Mouse (Mus musculus) bone marrow macrophage, adult 2 months (primary cell): ENCODE results near the gene Prlhr. TPM values are rescaled to one million over a fixed set of nuclear protein-coding genes. Genes with fewer than 3 reads are reported as not detected.
A peak's percentile ranks its signal among the peaks of the same experiment; 100 is the strongest.

Experiments
- H3K27ac ChIP-seq: 2 replicates; pipeline ENCODE4 v1.5.1; 2012; ENCODE audit warnings: low read depth, low read length; ENCODE audit not compliant: insufficient read depth
- H3K4me1 ChIP-seq: 2 replicates; pipeline ENCODE4 v1.6.1; 2012; ENCODE audit warnings: low read length; ENCODE audit not compliant: control insufficient read depth, insufficient read depth
- H3K4me3 ChIP-seq: 2 replicates; pipeline ENCODE4 v1.5.1; 2012; ENCODE audit warnings: mild to moderate bottlenecking, low read length, moderate library complexity; ENCODE audit not compliant: insufficient read depth
- CTCF ChIP-seq: IDR thresholded peaks from 2 replicates; pipeline ENCODE4 v1.5.1; 2012; ENCODE audit warnings: low read depth, mild to moderate bottlenecking, low read length, moderate library complexity
- POLR2A ChIP-seq: IDR thresholded peaks from 2 replicates; pipeline ENCODE4 v1.6.1; 2012; ENCODE audit warnings: mild to moderate bottlenecking, low read depth, low read length, borderline replicate concordance
- polyA plus RNA-seq: library from polyadenylated mRNA; stranded (reverse); fragments of >200 nt; gene quantifications from 2 replicates; pipeline ENCODE4 v1.2.4, GENCODE M21; 2012; ENCODE audit not compliant: missing spikeins, insufficient read depth, insufficient read length

Prlhr gene
- polyA plus RNA-seq, 1 experiment, result not detected

DNA sequence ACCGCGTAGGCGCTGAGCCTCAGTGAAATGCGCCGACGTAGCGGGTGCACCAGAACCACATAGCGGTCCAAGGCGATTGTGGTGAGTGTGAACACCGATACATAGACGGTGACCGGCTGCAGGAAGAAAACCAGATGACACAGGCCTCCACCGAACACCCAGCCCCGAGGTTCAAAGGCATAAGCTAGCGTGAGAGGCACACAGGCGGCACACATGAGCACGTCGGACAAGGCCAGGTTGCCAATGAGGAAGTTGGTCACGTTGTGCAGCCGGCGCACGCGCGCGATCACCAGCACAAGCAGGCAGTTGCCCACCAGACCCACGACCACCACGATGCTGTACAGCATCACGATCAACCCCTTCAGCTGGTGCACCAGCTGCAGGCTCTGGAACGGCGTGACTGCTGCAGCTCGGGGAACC is 506 bp downstream of the Prlhr start:
- Histone ChIP-seq H3K27ac (no peak overlapping the region), H3K4me1 (peaks cover 14% of the 10 kb centered on the region), H3K4me3 (peak overlapping the region; percentile 43)
- TF ChIP-seq CTCF (no peak), POLR2A (no peak)

DNA sequence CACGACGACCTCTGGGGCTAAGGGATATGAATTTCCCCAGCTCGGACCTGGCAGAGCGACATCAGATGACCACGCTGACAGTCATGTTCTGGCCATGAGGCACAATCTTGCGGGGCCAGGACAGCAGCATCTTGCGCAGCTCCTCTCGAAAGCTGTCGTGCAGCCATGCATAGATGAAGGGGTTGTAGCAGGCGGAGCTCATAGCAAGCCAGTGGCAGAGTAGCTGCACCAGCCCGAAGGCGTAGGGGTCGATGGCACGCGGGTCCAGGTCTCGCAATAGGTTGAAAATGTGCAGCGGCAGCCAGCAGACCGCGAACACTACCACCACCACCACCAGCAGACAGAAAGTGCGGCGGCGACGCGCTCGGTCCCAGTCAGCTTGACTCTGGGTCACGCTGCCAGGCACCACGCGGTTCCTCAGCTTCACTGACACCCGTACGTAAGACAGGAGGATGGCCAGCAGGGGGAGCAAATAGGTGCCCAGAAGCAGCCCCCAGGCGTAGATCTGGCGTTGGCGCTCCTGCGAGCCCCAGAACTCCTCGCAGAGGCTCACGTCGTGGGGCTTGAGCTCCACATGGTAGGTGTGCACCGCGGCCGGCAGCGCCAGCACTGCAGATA is 1.0 kb downstream of the Prlhr start:
- peak overlapping the region; percentile 43 for H3K4me3 ChIP-seq
- peaks cover 14% of the 10 kb centered on the region for H3K4me1 ChIP-seq
- TF ChIP-seq CTCF (0 out of 2 replicates have a peak, but pooled peaks have one; percentile 30), POLR2A (no peak)
- no peak overlapping the region for H3K27ac ChIP-seq

DNA sequence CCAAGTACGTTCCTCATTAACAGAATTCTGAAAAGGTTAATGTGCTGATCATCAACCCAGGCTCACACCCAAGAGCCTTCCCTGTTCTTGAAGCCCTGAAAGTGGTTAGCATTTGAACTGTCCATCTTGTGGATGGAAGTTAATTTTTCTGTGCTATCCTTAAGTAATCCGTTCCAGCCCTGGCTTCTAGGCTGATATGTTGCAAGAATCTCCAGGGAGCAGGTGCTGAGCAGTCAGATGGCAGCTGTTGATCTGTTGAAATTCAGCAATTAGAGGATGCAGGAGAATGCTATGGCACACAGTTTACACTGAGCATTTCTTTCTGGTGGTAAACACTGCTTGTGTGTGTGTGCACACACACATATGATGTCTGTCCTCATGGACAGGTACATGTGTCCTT is 2.4 kb downstream of the Prlhr start:
- TF ChIP-seq POLR2A (no peak), CTCF (no peak)
- H3K4me3 ChIP-seq, result no peak overlapping the region

DNA sequence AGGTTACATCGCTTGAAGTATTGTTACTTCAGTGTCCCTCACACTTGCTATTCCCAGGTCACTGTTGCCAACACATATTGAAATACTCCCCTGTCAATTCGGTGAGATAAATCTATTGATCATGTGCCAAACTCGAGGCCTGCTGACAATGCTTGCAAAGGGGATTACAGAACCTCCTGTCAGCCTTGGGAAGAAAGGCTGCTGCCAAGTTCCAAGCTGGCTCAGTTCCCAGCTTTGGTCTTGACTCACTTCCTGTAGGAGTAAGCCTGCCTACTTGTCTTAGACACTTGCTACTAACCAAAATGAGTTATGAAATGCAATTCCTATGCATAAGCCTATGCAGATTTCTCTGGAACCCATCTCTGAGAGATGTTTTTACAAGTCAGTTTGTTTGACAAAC is 4.2 kb downstream of the Prlhr start:
- Histone ChIP-seq H3K27ac (no peak overlapping the region), H3K4me3 (no peak overlapping the region)
- TF ChIP-seq POLR2A (no peak), CTCF (no peak)

More for the DNA sequence above, 2.4 kb downstream of the Prlhr start:
- H3K4me1 ChIP-seq, result peaks cover 14% of the 10 kb centered on the region
- H3K27ac ChIP-seq, result no peak overlapping the region

DNA sequence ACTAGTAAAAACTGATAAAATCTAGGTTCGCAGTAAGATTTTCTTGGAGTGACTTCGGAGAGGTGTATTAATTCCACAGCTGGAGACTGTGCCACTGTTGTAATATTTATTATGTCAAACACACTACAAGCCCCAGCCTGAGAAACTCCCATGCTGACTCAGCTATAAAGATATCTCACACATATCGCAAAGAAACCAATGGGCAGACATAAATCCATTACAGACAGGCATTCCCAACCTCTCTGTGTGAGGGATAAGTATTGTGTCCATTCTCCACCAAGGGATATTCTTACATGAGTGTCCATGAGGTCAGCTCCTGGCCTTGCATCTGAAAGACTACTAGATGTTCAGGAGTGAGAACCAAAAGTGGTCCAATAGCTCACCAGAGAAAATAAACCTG is 4.7 kb downstream of the Prlhr start:
- H3K4me3 ChIP-seq, result no peak overlapping the region
- no peak overlapping the region for H3K27ac ChIP-seq
- TF ChIP-seq POLR2A (no peak), CTCF (no peak)
- peaks cover 24% of the 10 kb centered on the region for H3K4me1 ChIP-seq

More for the DNA sequence above, 4.2 kb downstream of the Prlhr start:
- H3K4me1 ChIP-seq, result peaks cover 24% of the 10 kb centered on the region

DNA sequence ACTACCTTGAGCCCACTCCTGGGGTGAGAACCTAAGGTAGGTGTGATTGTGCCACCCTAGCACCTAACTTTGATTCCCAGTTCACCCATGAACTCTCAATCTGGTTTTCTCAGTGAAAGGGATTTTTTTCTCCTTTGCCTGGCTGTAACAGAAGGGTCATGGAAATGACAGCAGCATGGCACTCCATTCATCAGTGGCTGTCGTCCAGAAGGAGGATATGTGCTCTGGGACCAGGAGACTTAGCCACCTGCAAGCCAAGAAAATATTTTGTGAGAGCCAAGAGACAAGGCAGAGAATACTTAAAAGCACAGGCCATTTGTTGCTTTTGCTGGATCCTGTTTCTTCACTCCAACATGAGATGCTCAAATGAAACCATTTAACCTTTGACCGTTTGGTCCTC is 6.6 kb downstream of the Prlhr start:
- no peak for TF ChIP-seq POLR2A
- no peak for TF ChIP-seq CTCF

DNA sequence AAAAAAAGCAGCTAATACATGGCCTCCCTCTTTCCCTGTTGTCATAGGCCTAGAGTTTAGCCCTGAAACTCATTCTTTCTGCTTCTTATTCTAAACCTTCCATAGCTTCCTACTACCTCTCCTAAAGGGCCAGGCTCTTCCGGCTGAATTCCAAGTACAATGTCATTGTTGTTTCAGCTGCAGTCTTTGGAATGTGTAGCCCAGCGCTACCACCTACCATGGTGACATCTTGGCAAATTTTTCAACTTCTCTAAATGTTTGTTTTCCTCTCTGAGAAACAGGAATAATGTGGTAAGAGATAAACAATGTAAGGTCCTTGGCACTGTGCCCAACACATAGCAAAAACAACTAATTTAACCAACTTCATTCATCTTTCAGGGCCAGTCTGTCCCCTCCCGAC is 8.4 kb downstream of the Prlhr start:
- no peak for TF ChIP-seq POLR2A
- Histone ChIP-seq H3K4me1 (peaks cover 20% of the 10 kb centered on the region), H3K4me3 (no peak overlapping the region), H3K27ac (no peak overlapping the region)

More for the DNA sequence above, 6.6 kb downstream of the Prlhr start:
- Histone ChIP-seq H3K27ac (no peak overlapping the region), H3K4me3 (no peak overlapping the region), H3K4me1 (peaks cover 21% of the 10 kb centered on the region)

DNA sequence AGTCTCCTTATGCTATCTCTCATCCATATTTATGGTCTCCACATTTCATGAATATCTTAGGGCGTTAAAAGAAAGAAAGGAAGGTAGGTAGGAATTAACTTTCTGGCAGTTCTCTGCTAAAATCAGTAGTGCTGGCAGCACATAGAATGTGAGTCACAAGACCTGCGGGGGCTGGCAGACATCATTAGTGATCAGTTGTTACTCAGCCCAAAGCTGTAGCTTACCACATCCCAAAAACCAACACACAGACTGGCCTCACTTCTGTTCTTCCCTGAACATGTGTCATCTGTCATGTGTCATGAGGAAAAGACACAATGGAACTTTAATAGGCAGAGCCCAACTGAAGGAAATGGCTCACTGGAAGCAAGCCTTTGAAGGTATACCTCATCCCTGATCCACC is 9.0 kb downstream of the Prlhr start:
- H3K4me1 ChIP-seq, result peaks cover 16% of the 10 kb centered on the region
- H3K4me3 ChIP-seq, result no peak overlapping the region
- H3K27ac ChIP-seq, result no peak overlapping the region
- TF ChIP-seq CTCF (no peak), POLR2A (no peak)

DNA sequence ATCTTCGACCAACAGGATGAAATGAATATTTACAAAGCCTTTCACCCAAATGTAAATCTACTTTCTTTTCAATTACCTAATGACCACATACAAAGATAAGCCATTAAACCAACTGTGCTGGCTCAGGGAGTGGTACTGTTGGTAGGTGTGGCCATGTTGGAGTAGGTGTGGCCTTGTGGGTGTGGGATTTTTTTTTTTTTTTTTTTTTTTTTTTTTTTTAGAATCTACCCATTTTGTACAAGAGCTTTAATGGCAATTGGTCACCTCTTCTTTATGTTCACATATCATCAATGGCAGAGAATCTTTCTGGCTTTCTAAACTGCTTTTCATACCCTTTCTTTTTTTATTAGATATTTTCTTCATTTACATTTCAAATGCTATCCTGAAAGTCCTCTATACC is 12.3 kb downstream of the Prlhr start:
- H3K27ac ChIP-seq, result no peak overlapping the region
- no peak for TF ChIP-seq CTCF
- no peak for TF ChIP-seq POLR2A
- peaks cover 9% of the 10 kb centered on the region for H3K4me1 ChIP-seq
- H3K4me3 ChIP-seq, result no peak overlapping the region

DNA sequence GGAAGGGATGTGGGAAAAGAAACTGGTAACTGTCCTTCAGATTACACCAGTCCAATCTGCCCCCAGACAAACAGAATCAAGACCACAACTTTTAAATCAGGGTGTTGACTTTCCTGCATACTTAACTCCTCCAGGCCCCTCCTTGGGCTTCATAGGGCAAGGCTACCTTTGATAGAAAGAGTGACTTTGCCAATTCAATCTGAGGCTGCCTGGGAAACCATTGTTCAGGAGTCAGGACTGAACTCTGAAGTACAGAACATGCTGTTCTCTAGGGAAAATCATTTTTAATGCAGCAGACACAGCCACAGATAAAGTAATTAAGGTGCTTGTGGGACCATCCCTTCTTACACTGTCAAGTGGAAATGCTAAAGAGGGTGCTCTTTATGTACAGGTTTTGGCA is 27.6 kb downstream of the Prlhr start:
- H3K4me1 ChIP-seq, result no peaks in the 10 kb centered on the region
- no peak overlapping the region for H3K27ac ChIP-seq
- TF ChIP-seq POLR2A (no peak), CTCF (no peak)
- H3K4me3 ChIP-seq, result no peak overlapping the region

DNA sequence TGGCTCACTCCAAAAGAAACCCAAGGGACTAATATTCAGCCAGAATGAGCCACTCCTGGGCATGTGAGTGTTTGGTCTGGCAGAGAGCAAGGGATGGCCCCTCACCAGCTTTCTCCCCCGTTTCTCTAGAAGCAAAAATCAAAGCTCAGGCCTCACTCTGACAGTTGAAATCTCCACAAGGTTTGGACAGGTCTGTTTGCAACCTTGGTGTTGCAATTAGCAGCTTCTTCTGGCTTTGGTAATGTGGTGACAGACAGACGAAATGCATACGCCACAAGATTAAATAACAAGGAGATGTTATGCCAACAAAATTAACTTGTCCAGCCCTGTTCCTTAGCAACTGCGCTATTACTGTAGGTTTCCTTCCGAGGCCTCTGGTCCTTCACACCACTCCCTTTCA is 28.0 kb downstream of the Prlhr start:
- TF ChIP-seq POLR2A (no peak), CTCF (no peak)
- Histone ChIP-seq H3K27ac (no peak overlapping the region), H3K4me1 (no peaks in the 10 kb centered on the region), H3K4me3 (no peak overlapping the region)
